Mouse (Mus musculus) limb, embryonic 14.5 days (tissue): ENCODE measurements at regions not wholly inside any gene's neighbourhood (a gene's known extent, or its start where the extent isn't known, plus 50 kb on each side); places are given as distances from the start of the nearest gene placed in this dataset.

Source experiments
- ATAC-seq: fragments of 200-750 bp; cut with Nextera tagmentation; 2 replicates; pipeline ENCODE4 v1.8.0; 2017; ENCODE audit warnings: low read depth, moderate number of reproducible peaks, moderate TSS enrichment; ENCODE audit not compliant: low FRiP score
- DNase-seq: peaks from one replicate; pipeline ENCODE4 v3.0.0-alpha.2; 2015; ENCODE audit warnings: low spot score
- H3K27ac ChIP-seq: fragments of 300-500 bp; sonication (generic); replicated peaks from 2 replicates; pipeline ENCODE4 v1.5.1; 2014; ENCODE audit warnings: low read depth, mild to moderate bottlenecking, low read length, moderate library complexity, mixed read lengths
- H3K27me3 ChIP-seq: fragments of 300-500 bp; sonication (generic); 2 replicates; pipeline ENCODE4 v1.6.1; 2014; ENCODE audit warnings: low read length, mixed read lengths; ENCODE audit not compliant: control insufficient read depth, insufficient read depth
- H3K36me3 ChIP-seq: fragments of 300-500 bp; sonication (generic); 2 replicates; pipeline ENCODE4 v1.6.1; 2014; ENCODE audit warnings: mild to moderate bottlenecking, low read length, moderate library complexity, mixed read lengths; ENCODE audit not compliant: control insufficient read depth, insufficient read depth
- H3K4me1 ChIP-seq: fragments of 300-500 bp; sonication (generic); 2 replicates; pipeline ENCODE4 v1.6.1; 2014; ENCODE audit warnings: antibody characterized with exemption, low read length, mixed read lengths; ENCODE audit not compliant: control insufficient read depth, insufficient read depth
- H3K4me2 ChIP-seq: fragments of 300-500 bp; sonication (generic); replicated peaks from 2 replicates; pipeline ENCODE4 v1.6.1; 2014; ENCODE audit warnings: low read depth, mild to moderate bottlenecking, low read length, moderate library complexity; ENCODE audit not compliant: severe bottlenecking
- H3K4me3 ChIP-seq: fragments of 300-500 bp; sonication (generic); replicated peaks from 2 replicates; pipeline ENCODE4 v1.5.1; 2014; ENCODE audit warnings: low read length
- H3K9ac ChIP-seq: fragments of 300-500 bp; sonication (generic); 2 replicates; pipeline ENCODE4 v1.6.1; 2014; ENCODE audit warnings: mild to moderate bottlenecking, low read depth, low read length, moderate library complexity; ENCODE audit not compliant: severe bottlenecking
- H3K9me3 ChIP-seq: fragments of 300-500 bp; sonication (generic); 2 replicates; pipeline ENCODE4 v1.6.1; 2016; ENCODE audit warnings: low read length; ENCODE audit not compliant: control insufficient read depth
- POLR2A ChIP-seq: fragments of 200-500 bp; IDR thresholded peaks from 2 replicates; pipeline ENCODE4 v1.8.0; 2012; ENCODE audit warnings: inconsistent platforms, mild to moderate bottlenecking, moderate library complexity, borderline replicate concordance; ENCODE audit not compliant: insufficient read depth, insufficient read length; ENCODE audit errors: extremely low read depth
- WGBS: fragments of 180-500 bp; shearing (Covaris S2); extraction: QIAGEN DNeasy Blood & Tissue Kit; methylation state at CpG from one replicate; pipeline ENCODE4 v1.1.7; 2014; 5-methylcytosine and 5-hydroxymethylcytosine counted together

GRCm38 (mm10) chr3:21149618-21150017 lies 782.6 kb upstream of the Agtr1b start:
- no peak overlapping the region for H3K4me3 ChIP-seq
- H3K9ac ChIP-seq = no peak overlapping the region
- no peak for DNase-seq
- no peak for TF ChIP-seq POLR2A
- no peak overlapping the region for H3K4me2 ChIP-seq
- H3K27me3 ChIP-seq = no peaks in the 10 kb centered on the region
- no peak for ATAC-seq
- H3K9me3 ChIP-seq = no peaks in the 10 kb centered on the region
- no peaks in the 10 kb centered on the region for H3K36me3 ChIP-seq
- no peaks in the 10 kb centered on the region for H3K4me1 ChIP-seq
- no peak overlapping the region for H3K27ac ChIP-seq

GRCm38 (mm10) chr3:21128821-21129504 lies 762.0 kb upstream of the Agtr1b start:
- no peak for TF ChIP-seq POLR2A
- ATAC-seq = no peak
- WGBS = 96% methylated on average over 1 of the region's 1 CpGs

GRCm38 (mm10) chr3:21126191-21126590 lies 759.2 kb upstream of the Agtr1b start:
- H3K27ac ChIP-seq = no peak overlapping the region
- H3K27me3 ChIP-seq = no peaks in the 10 kb centered on the region
- no peak overlapping the region for H3K4me3 ChIP-seq
- no peaks in the 10 kb centered on the region for H3K4me1 ChIP-seq
- no peak overlapping the region for H3K4me2 ChIP-seq
- no peaks in the 10 kb centered on the region for H3K9me3 ChIP-seq
- ATAC-seq (no peak), DNase-seq (no peak)
- no peak for TF ChIP-seq POLR2A
- H3K9ac ChIP-seq = no peak overlapping the region
- no peaks in the 10 kb centered on the region for H3K36me3 ChIP-seq

More at GRCm38 (mm10) chr3:21128821-21129504, 762.0 kb upstream of the Agtr1b start:
- Histone ChIP-seq H3K4me2 (no peak overlapping the region), H3K27me3 (no peaks in the 10 kb centered on the region), H3K4me3 (no peak overlapping the region), H3K4me1 (no peaks in the 10 kb centered on the region), H3K9me3 (no peaks in the 10 kb centered on the region), H3K27ac (no peak overlapping the region), H3K9ac (no peak overlapping the region), H3K36me3 (no peaks in the 10 kb centered on the region)
- no peak for DNase-seq

- Histone ChIP-seq H3K4me3 (no peak overlapping the region), H3K27me3 (no peaks in the 10 kb centered on the region), H3K4me2 (no peak overlapping the region), H3K36me3 (no peaks in the 10 kb centered on the region), H3K9ac (no peak overlapping the region), H3K9me3 (no peaks in the 10 kb centered on the region), H3K27ac (no peak overlapping the region), H3K4me1 (no peaks in the 10 kb centered on the region)
- DNase-seq (no peak), ATAC-seq (no peak)
- TF ChIP-seq POLR2A = no peak
- 53% methylated on average over 1 of the region's 1 CpGs for WGBS
Measured at GRCm38 (mm10) chr3:21118164-21118902, 751.4 kb upstream of the Agtr1b start.

GRCm38 (mm10) chr3:21111735-21112518 lies 745.0 kb upstream of the Agtr1b start:
- Histone ChIP-seq H3K27ac (no peak overlapping the region), H3K27me3 (no peaks in the 10 kb centered on the region), H3K9ac (no peak overlapping the region), H3K4me1 (0 out of 2 replicates have a peak, but pooled peaks cover 4% of the 10 kb centered on the region), H3K9me3 (no peaks in the 10 kb centered on the region), H3K4me2 (no peak overlapping the region), H3K4me3 (no peak overlapping the region), H3K36me3 (no peaks in the 10 kb centered on the region)
- DNase-seq (no peak), ATAC-seq (no peak)
- 46% methylated on average over 1 of the region's 1 CpGs for WGBS
- no peak for TF ChIP-seq POLR2A
